In the genomic region with DNA sequence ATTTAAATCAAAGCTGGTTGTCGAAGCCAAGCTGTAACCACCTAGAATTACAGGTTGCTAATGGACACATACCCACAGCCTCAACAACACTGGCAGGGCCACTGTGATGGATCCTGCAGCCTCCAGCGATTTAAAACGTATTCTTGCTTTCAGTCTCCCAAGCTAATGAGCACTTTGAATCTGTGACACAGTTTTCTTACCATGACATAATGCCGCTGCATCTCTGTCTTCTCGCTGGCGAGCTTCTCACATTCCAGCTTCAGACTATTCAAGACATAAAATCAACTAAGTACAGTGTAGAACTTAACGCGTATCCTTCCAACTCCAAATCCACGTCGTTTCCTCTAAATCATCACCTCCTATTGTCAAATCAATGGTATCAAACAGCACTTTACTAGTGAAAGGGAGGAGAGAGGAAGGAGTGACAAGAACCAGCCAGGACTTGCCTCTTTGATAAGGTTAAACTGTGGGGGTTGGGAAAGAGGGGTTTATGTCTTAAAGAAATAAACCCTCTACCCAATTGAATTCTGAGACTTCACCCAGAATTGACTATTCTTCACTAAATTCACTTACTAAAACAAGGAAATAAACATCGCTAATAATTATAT, we compare ENCODE assay signal across 8 mouse cellular contexts. TPM values are rescaled to one million over a fixed set of nuclear protein-coding genes. Genes with fewer than 3 reads are reported as not detected.
DNase-seq lines count a peak whose midpoint lies in the region; ATAC-seq lines count a peak whose summit lies in the region.

No protein-coding gene starts in this region.

- peak overlapping the region; percentile 35; the same call in 1 of the 2 replicates for H3K9ac ChIP-seq in hindbrain, embryonic 16.5 days (ENCODE audit: low read depth, low read length)

- peaks cover 19% of the 10 kb centered on the region for H3K4me1 ChIP-seq in hindbrain, embryonic 16.5 days (ENCODE audit: control insufficient read depth, insufficient read depth, low read depth, low read length)

- H3K4me2 ChIP-seq in hindbrain, embryonic 16.5 days (ENCODE audit: low read length), result peak overlapping the region; percentile 58

- intact Hi-C loops in left cerebral cortex, postnatal 10 days (cut with DNase I), result loop anchor here (5.0 to 10.0 kb wide), 4 partner anchors 359 to 1017 kb away; no protein-coding TSS in a partner anchor

- H3K36me3 ChIP-seq in hindbrain, embryonic 16.5 days (ENCODE audit: control insufficient read depth, insufficient read depth, low read length), result no peaks in the 10 kb centered on the region

- H3K27ac ChIP-seq in hindbrain, embryonic 16.5 days (ENCODE audit: low read depth, low read length), result peak overlapping the region; percentile 11; the same call in 1 of the 2 replicates

- peak overlapping the region; percentile 89 for H3K4me3 ChIP-seq in hindbrain, embryonic 16.5 days (ENCODE audit: low read length)

- H3K9me3 ChIP-seq in hindbrain, embryonic 16.5 days (ENCODE audit: control insufficient read depth, low read length), result no peaks in the 10 kb centered on the region

- peak; percentile 19 for DNase-seq in kidney, postnatal 10 days
- no peak for DNase-seq in kidney, adult 11 months
- DNase-seq in embryo, embryonic 11 days, result peak; percentile 44
- peak; percentile 24 for DNase-seq in neural tube, embryonic 10.5 days (ENCODE audit: extremely low spot score, low spot score)
- no peak for DNase-seq in layer of hippocampus, postnatal 25 days (ENCODE audit: extremely low spot score in 1 of 2, low spot score in 1 of 2)
- DNase-seq in B cell, adult 2 months, result no peak
- DNase-seq in left cerebral cortex, postnatal 10 days (ENCODE audit: extremely low spot score in 1 of 2, low spot score in 2 of 2), result no peak

- WGBS in hindbrain, embryonic 16.5 days, result 13% methylated on average over 11 of the region's 11 CpGs

- no peaks in the 10 kb centered on the region; the same call in 1 of the 2 replicates for H3K27me3 ChIP-seq in hindbrain, embryonic 16.5 days (replicated peaks; ENCODE audit: control insufficient read depth, insufficient read depth, low read length)

- ATAC-seq in hindbrain, embryonic 16.5 days, result no peak

RNA-seq across cellular contexts. Expression of a gene that starts 2.4 kb away (rescaled TPM):
- 16.4 and 21.6 TPM in 2 replicates for polyA plus RNA-seq in hindbrain, embryonic 16.5 days (2015; fragmentation: Nextera tagmentation; extraction: Ambion mirVana)
- total RNA-seq in layer of hippocampus, postnatal 25 days (2021), result 10 to 100 TPM; 37.1 to 43.9 TPM
- 10 to 100 TPM; 40.6 to 46.4 TPM for total RNA-seq in left cerebral cortex, postnatal 10 days (2021)

Comparison
In these comparisons a context has a peak if more than half of its experiments do, and no peak if none do; other contexts are left out.
1. DNase-seq: peak in kidney, postnatal 10 days (single experiment), embryo, embryonic 11 days (single experiment) and neural tube, embryonic 10.5 days (single experiment); none in kidney, adult 11 months (single experiment), layer of hippocampus, postnatal 25 days (0 of 2), B cell, adult 2 months (0 of 2) and left cerebral cortex, postnatal 10 days (0 of 2).